Mouse (Mus musculus) hindbrain, embryonic 15.5 days (tissue): ENCODE data around the gene Hspa1a. TPM values are rescaled to one million over a fixed set of nuclear protein-coding genes. Genes with fewer than 3 reads are reported as not detected.
"Not testable (repeated sequence)": the region's sequence is repeated elsewhere in the genome, so short reads cannot be mapped to it uniquely, and the experiment has no call there.

Experiments
- ATAC-seq: fragments of 200-750 bp; cut with Nextera tagmentation; 2 replicates; pipeline ENCODE4 v1.8.0; 2017; ENCODE audit warnings: low read depth, moderate number of reproducible peaks, moderate TSS enrichment; ENCODE audit not compliant: low FRiP score
- H3K27ac ChIP-seq: fragments of 300-500 bp; sonication (generic); replicated peaks from 2 replicates; pipeline ENCODE4 v1.5.1; 2015; ENCODE audit warnings: mild to moderate bottlenecking, inconsistent platforms
- H3K27me3 ChIP-seq: fragments of 300-500 bp; sonication (generic); 2 replicates; pipeline ENCODE4 v1.6.1; 2015; ENCODE audit warnings: control low read depth, inconsistent platforms
- H3K36me3 ChIP-seq: fragments of 300-500 bp; sonication (generic); 2 replicates; pipeline ENCODE4 v1.6.1; 2015; ENCODE audit warnings: control low read depth, inconsistent platforms
- H3K4me1 ChIP-seq: fragments of 300-500 bp; sonication (generic); replicated peaks from 2 replicates; pipeline ENCODE4 v1.6.1; 2015; ENCODE audit warnings: control low read depth, inconsistent platforms
- H3K4me2 ChIP-seq: fragments of 300-500 bp; sonication (generic); 2 replicates; pipeline ENCODE4 v1.6.1; 2015; ENCODE audit warnings: moderate library complexity, mild to moderate bottlenecking, inconsistent platforms
- H3K4me3 ChIP-seq: fragments of 300-500 bp; sonication (generic); 2 replicates; pipeline ENCODE4 v1.5.1; 2015; ENCODE audit warnings: mild to moderate bottlenecking, inconsistent platforms
- H3K9ac ChIP-seq: fragments of 300-500 bp; sonication (generic); 2 replicates; pipeline ENCODE4 v1.6.1; 2015; ENCODE audit warnings: inconsistent platforms
- H3K9me3 ChIP-seq: fragments of 300-500 bp; sonication (generic); 2 replicates; pipeline ENCODE4 v1.6.1; 2016; ENCODE audit warnings: control low read depth, inconsistent platforms
- WGBS: fragments of 180-500 bp; shearing (Covaris S2); methylation state at CpG from one replicate; pipeline ENCODE4 v1.1.7; 2015; 5-methylcytosine and 5-hydroxymethylcytosine counted together
- polyA plus RNA-seq: library from polyadenylated mRNA; unstranded; fragments of >200 nt; fragmentation: Nextera tagmentation; extraction: Ambion mirVana; gene quantifications from 2 replicates; pipeline ENCODE4 v1.2.1, GENCODE M21; 2015

The Hspa1a gene
- polyA plus RNA-seq, 1 experiment from 2014 or later, result 13.1 TPM

GRCm38 (mm10) chr17:34959881-34960515 is 12.0 kb downstream of the Hspa1a start:
- Histone ChIP-seq H3K36me3 (no peaks in the 10 kb centered on the region), H3K4me3 (peak overlapping the region; percentile 48), H3K27me3 (peaks cover 33% of the 10 kb centered on the region), H3K4me2 (peak overlapping the region; percentile 89), H3K9ac (peak overlapping the region; percentile 33; the same call in 1 of the 2 replicates), H3K27ac (peak overlapping the region; percentile 85), H3K9me3 (no peaks in the 10 kb centered on the region), H3K4me1 (0 out of 2 replicates have a peak, but pooled peaks cover 5% of the 10 kb centered on the region)
- WGBS, result 16% methylated on average over 12 of the region's 12 CpGs
- ATAC-seq, result no peak

GRCm38 (mm10) chr17:34959130-34959778 is 12.7 kb downstream of the Hspa1a start, which contains the start of gene Hspa1b:
TSS of gene Hspa1b (minus strand) at chr17:34959238.
- 0% methylated on average over 29 of the region's 32 CpGs for WGBS
- H3K4me3 ChIP-seq, result peak within 1 kb of the TSS; percentile 48
- H3K4me2 ChIP-seq, result peak within 1 kb of the TSS; percentile 89
- peak within 1 kb of the TSS; percentile 33; the same call in 1 of the 2 replicates for H3K9ac ChIP-seq
- not testable (repeated sequence) for H3K9me3 ChIP-seq, H3K36me3 ChIP-seq, H3K4me1 ChIP-seq
- H3K27ac ChIP-seq, result peak within 1 kb of the TSS; percentile 85
- H3K27me3 ChIP-seq, result peaks cover 36% of the 10 kb centered on the region
- ATAC-seq, result peak; percentile 92

GRCm38 (mm10) chr17:34958734-34959129 is 13.2 kb downstream of the Hspa1a start:
- not testable (repeated sequence) for H3K27ac ChIP-seq, H3K9ac ChIP-seq, H3K4me1 ChIP-seq, H3K9me3 ChIP-seq, ATAC-seq, H3K36me3 ChIP-seq
- peaks cover 36% of the 10 kb centered on the region for H3K27me3 ChIP-seq
- peak overlapping the region; percentile 89 for H3K4me2 ChIP-seq
- H3K4me3 ChIP-seq, result peak overlapping the region; percentile 48
- 0% methylated on average over 30 of the region's 47 CpGs for WGBS

GRCm38 (mm10) chr17:34957966-34958365 is 14.0 kb downstream of the Hspa1a start:
- ATAC-seq, H3K36me3 ChIP-seq: not testable (repeated sequence)

GRCm38 (mm10) chr17:34957291-34957690 is 14.7 kb downstream of the Hspa1a start:
- not testable (repeated sequence) for H3K9me3 ChIP-seq, H3K27ac ChIP-seq, H3K4me2 ChIP-seq, H3K4me3 ChIP-seq, H3K36me3 ChIP-seq, ATAC-seq, H3K9ac ChIP-seq, H3K4me1 ChIP-seq
- 27% methylated on average over 29 of the region's 40 CpGs for WGBS
- H3K27me3 ChIP-seq, result peaks cover 31% of the 10 kb centered on the region

More at GRCm38 (mm10) chr17:34957966-34958365, 14.0 kb downstream of the Hspa1a start:
- H3K4me2 ChIP-seq, H3K27ac ChIP-seq, H3K9me3 ChIP-seq, H3K4me3 ChIP-seq, H3K4me1 ChIP-seq, H3K9ac ChIP-seq: not testable (repeated sequence)
- 28% methylated on average over 31 of the region's 40 CpGs for WGBS
- H3K27me3 ChIP-seq, result peaks cover 34% of the 10 kb centered on the region

GRCm38 (mm10) chr17:34956340-34956739 is 15.6 kb downstream of the Hspa1a start:
- peaks cover 5% of the 10 kb centered on the region; the same call in 1 of the 2 replicates for H3K4me1 ChIP-seq
- H3K9me3 ChIP-seq, result no peaks in the 10 kb centered on the region
- 60% methylated on average over 1 of the region's 1 CpGs for WGBS
- no peak overlapping the region for H3K4me3 ChIP-seq
- peaks cover 26% of the 10 kb centered on the region for H3K27me3 ChIP-seq
- ATAC-seq, result no peak
- H3K4me2 ChIP-seq, result no peak overlapping the region
- H3K9ac ChIP-seq, result no peak overlapping the region
- H3K36me3 ChIP-seq, result no peaks in the 10 kb centered on the region
- no peak overlapping the region for H3K27ac ChIP-seq

- H3K9ac ChIP-seq, result no peak overlapping the region
- no peak overlapping the region for H3K4me2 ChIP-seq
- no peaks in the 10 kb centered on the region for H3K9me3 ChIP-seq
- H3K27ac ChIP-seq, result no peak overlapping the region
- H3K4me1 ChIP-seq, result peaks cover 10% of the 10 kb centered on the region
- no peak overlapping the region for H3K4me3 ChIP-seq
- H3K36me3 ChIP-seq, result no peaks in the 10 kb centered on the region
- no peak for ATAC-seq
- peaks cover 23% of the 10 kb centered on the region for H3K27me3 ChIP-seq
- 82% methylated on average over 3 of the region's 3 CpGs for WGBS
These were observed 16.1 kb downstream of the Hspa1a start for GRCm38 (mm10) chr17:34955884-34956283.

- no peak overlapping the region for H3K27ac ChIP-seq
- WGBS, result 75% methylated on average over 4 of the region's 4 CpGs
- 0 out of 2 replicates have a peak overlapping the region, but pooled peaks have one; percentile 5 for H3K9ac ChIP-seq
- H3K4me3 ChIP-seq, result no peak overlapping the region
- no peak for ATAC-seq
- peaks cover 10% of the 10 kb centered on the region for H3K36me3 ChIP-seq
- peaks cover 19% of the 10 kb centered on the region for H3K27me3 ChIP-seq
- H3K4me2 ChIP-seq, result no peak overlapping the region
- peaks cover 20% of the 10 kb centered on the region for H3K4me1 ChIP-seq
- no peaks in the 10 kb centered on the region for H3K9me3 ChIP-seq
These were observed 17.1 kb downstream of the Hspa1a start for GRCm38 (mm10) chr17:34954831-34955230.

- H3K9ac ChIP-seq, result no peak overlapping the region
- H3K4me2 ChIP-seq, result no peak overlapping the region
- peaks cover 15% of the 10 kb centered on the region for H3K36me3 ChIP-seq
- H3K27me3 ChIP-seq, result peaks cover 13% of the 10 kb centered on the region
- H3K9me3 ChIP-seq, result no peaks in the 10 kb centered on the region
- no peak overlapping the region for H3K4me3 ChIP-seq
- H3K27ac ChIP-seq, result no peak overlapping the region
- no peak for ATAC-seq
- WGBS, result 90% methylated on average over 4 of the region's 4 CpGs
- H3K4me1 ChIP-seq, result peaks cover 19% of the 10 kb centered on the region
These were observed 18.1 kb downstream of the Hspa1a start for GRCm38 (mm10) chr17:34953904-34954303.

- H3K9ac ChIP-seq, result no peak overlapping the region
These were observed 18.7 kb downstream of the Hspa1a start for GRCm38 (mm10) chr17:34953258-34953657.

GRCm38 (mm10) chr17:34952378-34953040 is 19.4 kb downstream of the Hspa1a start:
- Histone ChIP-seq H3K9me3 (no peaks in the 10 kb centered on the region), H3K4me1 (peaks cover 19% of the 10 kb centered on the region), H3K27ac (peak overlapping the region; percentile 92), H3K4me2 (peak overlapping the region; percentile 82), H3K36me3 (peaks cover 15% of the 10 kb centered on the region), H3K4me3 (peak overlapping the region; percentile 70), H3K9ac (peak overlapping the region; percentile 99), H3K27me3 (peaks cover 13% of the 10 kb centered on the region)
- ATAC-seq, result peak; percentile 87
- 0% methylated on average over 23 of the region's 23 CpGs for WGBS

More at GRCm38 (mm10) chr17:34953258-34953657, 18.7 kb downstream of the Hspa1a start:
- H3K4me3 ChIP-seq, result peak overlapping the region; percentile 70
- no peaks in the 10 kb centered on the region for H3K9me3 ChIP-seq
- no peak for ATAC-seq
- H3K27ac ChIP-seq, result no peak overlapping the region; the same call in 1 of the 2 replicates
- H3K4me2 ChIP-seq, result no peak overlapping the region
- peaks cover 15% of the 10 kb centered on the region for H3K36me3 ChIP-seq
- H3K27me3 ChIP-seq, result peaks cover 13% of the 10 kb centered on the region
- 84% methylated on average over 3 of the region's 3 CpGs for WGBS
- peaks cover 19% of the 10 kb centered on the region for H3K4me1 ChIP-seq
